Mouse (Mus musculus) liver, adult 2 months (tissue): ENCODE measurements around the gene Gm14408.
"Not testable (repeated sequence)": the region's sequence is repeated elsewhere in the genome, so short reads cannot be mapped to it uniquely, and the experiment has no call there.

Experiments
- CTCF ChIP-seq: fragments of 200-500 bp; IDR thresholded peaks from 2 replicates; pipeline ENCODE4 v1.5.1; 2011; ENCODE audit warnings: low read depth, low read length, control low read depth
- POLR2A ChIP-seq: fragments of 200-500 bp; IDR thresholded peaks from 2 replicates; pipeline ENCODE4 v1.6.1; 2011; ENCODE audit warnings: low read length, control low read depth; ENCODE audit not compliant: insufficient read depth; ENCODE audit errors: extremely low read depth

- not testable (repeated sequence) for TF ChIP-seq POLR2A, CTCF
Observed at GRCm38 (mm10) chr2:176798312-176798711, 32.6 kb upstream of the Gm14408 start, which contains the start of gene Gm14295.
